Mouse (Mus musculus) kidney, adult 18-20 months (tissue): ENCODE measurements around the gene Maml3.

Experiments
- DNase-seq: peaks from one replicate; pipeline ENCODE4 v3.0.0; 2021

Gene Maml3

GRCm38 (mm10) chr3:51854152-51854551 lies 250.7 kb downstream of the Maml3 start:
- DNase-seq: no peak

DNA sequence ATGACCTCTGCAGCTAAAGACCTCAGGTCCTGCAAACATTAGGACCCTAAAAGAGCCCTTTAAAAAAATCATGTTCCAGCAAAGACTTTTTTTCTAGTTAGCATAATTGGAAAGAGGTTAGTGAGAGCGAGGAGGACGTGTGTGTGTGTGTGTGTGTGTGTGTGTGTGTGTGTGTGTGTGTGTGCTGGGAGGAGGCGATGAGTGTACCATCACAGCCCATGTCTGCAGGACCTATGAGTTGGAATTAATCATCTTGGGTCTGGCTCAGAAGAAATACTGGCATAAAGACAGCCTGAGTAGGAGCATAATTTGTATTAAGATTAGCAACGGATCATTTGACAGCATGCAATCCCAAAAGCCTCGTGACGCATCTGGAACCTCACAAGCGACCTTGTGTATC lies 251.3 kb downstream of the Maml3 start:
- no peak for DNase-seq

- DNase-seq: no peak
Observed at GRCm38 (mm10) chr3:51852692-51853091, 252.2 kb downstream of the Maml3 start.

- no peak for DNase-seq
Observed at GRCm38 (mm10) chr3:51851596-51851995, 253.3 kb downstream of the Maml3 start.

- DNase-seq: no peak
Observed at GRCm38 (mm10) chr3:51849462-51849861, 255.4 kb downstream of the Maml3 start.

DNA sequence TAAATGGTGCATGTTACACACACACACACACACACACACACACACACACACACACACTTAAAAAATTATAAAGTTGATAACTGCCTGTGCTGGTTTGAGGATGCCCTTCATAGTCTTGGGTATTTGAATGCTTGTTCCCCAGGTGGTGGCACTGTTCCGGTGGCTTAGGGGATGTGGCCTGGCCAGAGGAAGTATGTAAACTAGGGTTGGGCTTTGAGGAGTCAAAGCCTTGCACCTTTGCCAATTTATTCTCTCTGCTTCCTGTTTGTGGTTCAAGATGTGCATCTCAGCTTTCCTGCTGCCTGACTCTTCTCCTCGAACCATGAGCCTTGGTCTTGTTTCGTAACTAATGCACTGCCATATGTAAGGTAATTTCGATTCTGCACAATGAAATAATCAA lies 257.6 kb downstream of the Maml3 start:
- no peak for DNase-seq

DNA sequence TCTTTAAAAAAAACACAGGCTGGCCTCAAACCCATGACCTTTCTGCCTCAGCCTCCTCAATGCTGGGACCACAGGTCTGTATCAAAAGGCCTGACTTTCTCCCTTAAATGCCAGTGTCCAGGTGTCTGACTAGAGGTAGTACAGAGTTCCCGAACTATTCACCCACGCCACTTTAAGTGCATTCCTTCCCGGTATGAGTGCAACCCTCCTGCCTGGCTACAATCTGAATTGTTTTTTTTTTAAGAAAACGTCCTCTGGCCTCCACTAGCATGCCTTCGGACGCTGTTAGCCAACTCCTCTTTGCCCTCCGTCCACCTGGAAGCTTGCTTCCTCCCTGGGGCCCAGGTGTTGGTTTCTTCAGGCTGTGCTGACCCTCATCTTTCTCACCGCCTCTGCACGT lies 260.6 kb downstream of the Maml3 start:
- DNase-seq: no peak

GRCm38 (mm10) chr3:51842140-51842539 lies 262.7 kb downstream of the Maml3 start:
- DNase-seq: no peak

- no peak for DNase-seq
Observed at GRCm38 (mm10) chr3:51841598-51841997, 263.3 kb downstream of the Maml3 start.

- DNase-seq: no peak
Observed at GRCm38 (mm10) chr3:51841177-51841576, 263.7 kb downstream of the Maml3 start.

DNA sequence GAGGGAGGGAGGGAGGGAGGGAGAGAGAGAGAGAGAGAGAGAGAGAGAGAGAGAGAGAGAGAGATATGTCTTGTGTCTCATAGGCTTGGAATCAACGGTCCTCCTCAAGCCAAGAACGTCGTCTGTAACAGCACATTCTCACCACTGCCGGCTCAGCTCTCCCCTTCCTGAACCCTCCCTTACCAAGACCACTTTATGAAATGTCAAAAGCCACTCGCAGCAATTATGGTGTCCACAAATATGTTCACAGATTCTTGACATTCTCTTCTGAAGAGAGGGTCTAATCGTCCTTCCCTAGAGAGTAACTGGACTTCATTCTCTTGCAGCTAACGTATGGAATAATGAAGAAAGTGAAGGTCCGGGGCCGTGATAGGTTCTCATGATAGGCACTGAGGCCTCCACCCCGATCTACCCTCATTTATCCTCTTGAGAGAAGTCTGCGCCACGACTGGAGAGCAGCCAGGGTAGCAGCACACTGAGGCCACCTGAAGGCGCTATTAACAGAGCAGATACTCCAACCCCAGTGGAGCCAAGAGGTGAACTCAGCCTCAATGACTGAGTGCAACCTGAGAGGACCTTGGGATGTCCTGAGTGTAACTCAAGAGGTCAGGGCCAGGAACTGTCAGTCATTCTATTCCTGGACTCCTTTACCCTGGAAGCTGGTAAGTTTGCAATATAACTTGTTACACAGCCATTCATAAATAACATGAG lies 264.6 kb downstream of the Maml3 start:
- no peak for DNase-seq

- DNase-seq: no peak
Observed at GRCm38 (mm10) chr3:51839353-51839715, 265.5 kb downstream of the Maml3 start.

- no peak for DNase-seq
Observed at GRCm38 (mm10) chr3:51838696-51839352, 266.1 kb downstream of the Maml3 start.

GRCm38 (mm10) chr3:51832985-51833384 lies 271.9 kb downstream of the Maml3 start:
- DNase-seq: no peak

DNA sequence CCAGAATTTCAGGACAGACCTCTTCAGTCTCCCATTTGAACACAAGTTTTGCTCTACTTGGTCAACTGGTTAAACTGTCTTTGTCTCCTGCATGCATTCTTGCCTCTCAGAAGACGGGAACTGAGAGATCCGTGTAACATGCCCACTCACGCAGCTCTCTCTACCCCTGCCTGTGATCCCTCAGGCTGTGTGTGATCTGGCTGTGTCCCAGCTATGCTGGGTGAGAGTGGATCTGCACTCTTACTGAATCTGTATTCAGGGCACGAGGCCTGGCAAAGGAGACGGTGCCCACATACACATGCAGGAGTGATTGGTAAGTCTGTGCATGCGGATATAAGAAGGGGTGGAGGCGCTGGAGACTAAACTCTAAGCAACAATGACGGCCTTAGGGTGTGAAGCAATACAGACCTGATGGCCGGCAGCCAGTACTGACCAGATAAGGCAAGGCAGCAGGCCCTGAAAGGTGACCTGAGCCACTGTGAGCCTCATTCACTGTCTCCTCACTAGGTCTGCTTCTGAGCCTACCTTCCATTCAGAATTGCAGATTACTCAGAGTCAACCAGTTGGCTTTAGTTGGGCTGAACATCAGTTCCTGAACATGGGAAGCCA lies 274.0 kb downstream of the Maml3 start:
- DNase-seq: no peak

GRCm38 (mm10) chr3:51825530-51825929 lies 279.3 kb downstream of the Maml3 start:
- DNase-seq: no peak

DNA sequence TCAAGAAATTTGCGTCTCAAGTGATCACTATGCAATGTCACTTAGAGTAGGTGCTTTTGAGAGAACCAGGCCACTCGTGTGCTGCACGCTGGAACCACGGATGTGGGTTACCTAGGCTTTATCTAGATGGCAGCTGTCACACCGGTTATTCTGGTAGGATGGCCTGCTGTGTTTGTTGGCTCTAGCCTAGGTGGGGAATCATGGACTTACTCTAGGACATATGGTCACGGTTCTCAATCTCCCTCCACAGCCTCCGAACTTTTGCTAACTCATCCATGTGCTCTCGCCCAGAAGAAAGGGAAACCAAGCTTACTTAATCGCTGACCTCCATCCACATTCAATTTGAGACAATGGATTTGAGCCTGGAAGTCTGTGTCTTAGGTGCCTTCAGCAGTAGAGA lies 280.4 kb downstream of the Maml3 start:
- DNase-seq: no peak

- no peak for DNase-seq
Observed at GRCm38 (mm10) chr3:51821551-51821950, 283.3 kb downstream of the Maml3 start.

DNA sequence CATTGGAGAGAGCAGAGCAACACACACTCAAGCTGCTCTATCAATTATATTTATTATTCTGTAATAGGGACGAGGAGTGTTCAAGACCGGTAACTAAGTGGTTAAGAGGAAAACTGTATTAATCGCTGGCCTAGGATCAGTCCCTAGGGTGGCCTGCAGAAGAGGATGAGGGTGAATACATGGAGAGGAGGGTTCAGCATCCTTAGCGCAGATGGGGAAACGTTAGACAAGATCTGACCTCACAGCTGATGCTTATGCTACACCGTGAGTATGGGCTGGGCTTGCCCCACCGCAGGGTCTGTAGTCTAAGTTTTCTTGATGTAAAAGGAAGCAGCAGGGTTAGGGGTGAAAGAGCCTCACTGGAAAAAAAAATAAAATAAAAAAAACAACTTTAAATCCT lies 285.8 kb downstream of the Maml3 start:
- no peak for DNase-seq

DNA sequence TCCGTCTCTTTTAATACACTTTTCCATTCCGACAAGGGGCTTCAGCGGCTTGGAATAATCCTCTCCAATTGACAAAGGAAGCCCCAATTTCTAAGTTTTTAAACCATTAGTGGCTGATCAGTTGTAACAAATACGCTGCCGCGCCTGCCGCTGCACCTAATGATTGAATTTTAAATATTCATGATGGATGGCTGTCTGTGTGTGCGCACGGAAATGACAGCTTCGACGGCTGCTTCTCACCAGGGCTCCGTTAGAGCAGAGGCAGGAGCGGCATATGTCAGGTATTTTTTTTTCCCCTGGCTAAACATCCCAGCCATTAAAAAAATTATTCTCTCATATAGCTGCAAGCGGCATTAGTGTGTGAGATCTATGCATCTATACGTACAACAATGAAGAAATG lies 287.0 kb downstream of the Maml3 start:
- DNase-seq: no peak

- no peak for DNase-seq
Observed at GRCm38 (mm10) chr3:51817329-51817728, 287.5 kb downstream of the Maml3 start.

DNA sequence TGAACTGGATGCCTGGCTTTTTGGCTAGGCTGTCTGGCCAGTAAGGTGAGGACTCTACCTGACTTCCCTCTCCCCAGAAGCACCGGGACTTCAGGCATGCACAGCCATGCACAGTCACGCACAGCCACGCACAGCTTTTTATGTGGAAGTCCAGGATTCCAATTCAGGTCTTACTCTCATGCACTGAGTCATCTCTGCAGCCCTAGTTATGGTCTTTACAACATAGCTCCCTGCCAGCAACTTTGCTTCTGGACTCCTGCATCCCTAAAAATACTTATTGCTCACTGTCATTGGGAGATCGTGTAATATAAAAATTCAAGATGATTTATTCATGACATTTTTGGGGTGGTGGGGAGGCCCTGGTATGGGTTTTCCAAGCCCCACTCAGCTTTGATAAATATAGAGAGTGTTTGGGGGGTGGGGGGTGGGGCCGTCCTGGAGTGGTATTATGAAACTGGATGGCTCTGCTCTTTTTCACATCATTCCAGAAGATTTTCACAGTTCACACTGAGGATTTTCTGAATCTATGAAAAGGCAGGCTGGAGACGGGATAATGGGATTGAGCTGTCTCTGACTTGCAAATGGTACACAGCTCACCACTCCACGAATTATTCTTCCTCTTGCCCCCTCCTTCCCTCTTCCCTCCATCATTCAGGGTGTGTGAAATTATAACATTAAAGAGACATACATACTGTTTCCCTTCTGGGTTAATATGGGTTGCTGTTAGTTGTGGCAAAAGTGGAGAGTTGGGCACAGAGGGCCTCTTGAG lies 288.2 kb downstream of the Maml3 start:
- DNase-seq: no peak

- DNase-seq: no peak
Observed at GRCm38 (mm10) chr3:51814073-51814472, 290.8 kb downstream of the Maml3 start.

GRCm38 (mm10) chr3:51813186-51813585 lies 291.7 kb downstream of the Maml3 start:
- DNase-seq: no peak
